Mouse (Mus musculus) left cerebral cortex, postnatal 14 days (tissue): ENCODE results near the gene Cdhr4. TPM values are rescaled to one million over a fixed set of nuclear protein-coding genes. Genes with fewer than 3 reads are reported as not detected.

Experiments
- DNase-seq, 2 experiments: peaks; one replicate each; pipeline ENCODE4 v3.0.0; 2021 to 2022; ENCODE audit warnings: low spot score in 2 of 2, mixed read lengths in 1 of 2
- intact Hi-C: fragments of 180-260 bp; cut with DNase I; formaldehyde crosslinking; loops from one replicate; pipeline ENCODE4 v1.15.1; 2025
- total RNA-seq, 2 experiments: library from RNA; stranded (reverse); gene quantifications; 2 replicates each; pipeline ENCODE4 v1.2.3; 2021

Cdhr4 gene
- total RNA-seq, 2 experiments from 2014 or later = 1.7 to 1.9 TPM

DNA sequence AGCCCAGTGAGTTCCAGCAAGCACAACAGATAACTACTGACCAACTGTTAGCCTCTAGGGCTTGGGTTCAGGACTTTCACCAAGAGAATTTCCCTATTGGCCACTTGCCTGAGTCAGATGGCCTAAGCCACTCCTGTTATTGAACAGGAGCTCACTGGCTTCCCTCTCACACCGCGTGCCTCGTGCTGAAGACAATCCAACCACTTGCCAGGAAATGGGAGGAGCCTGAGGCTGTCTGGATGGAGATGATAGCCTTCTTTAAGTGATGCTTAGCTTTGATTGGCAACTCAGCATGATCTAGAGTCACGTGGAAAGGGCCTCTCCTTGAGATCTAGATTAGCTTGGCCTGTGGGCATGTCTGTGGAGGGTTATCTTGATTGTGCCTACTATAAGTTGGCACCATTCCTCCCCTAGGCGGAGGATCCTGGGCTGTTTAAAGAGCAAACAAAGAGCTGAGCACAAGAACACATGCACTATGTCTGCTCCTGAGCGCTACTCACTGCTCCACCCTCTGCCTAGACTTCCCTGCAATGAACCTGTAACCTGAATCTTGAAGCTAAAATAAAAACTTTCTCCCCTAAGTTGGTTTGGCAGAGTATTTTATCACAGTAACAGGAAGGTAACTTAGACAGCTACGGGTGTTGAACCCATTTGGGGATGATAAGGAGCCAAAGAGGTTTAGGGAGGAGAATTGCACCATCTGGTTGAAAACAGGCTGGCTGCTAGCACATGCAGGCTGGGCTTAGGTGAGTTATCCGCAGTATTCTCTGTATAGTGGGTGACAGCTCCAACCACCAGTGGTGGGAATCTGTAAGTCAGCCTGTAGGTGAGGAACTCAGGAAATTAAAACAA, 20.4 kb upstream of the Cdhr4 start:
- intact Hi-C loops = no loop called here
- DNase-seq = no peak

- no peak for DNase-seq
Measured at GRCm38 (mm10) chr9:107974491-107975171, 17.7 kb upstream of the Cdhr4 start.

DNA sequence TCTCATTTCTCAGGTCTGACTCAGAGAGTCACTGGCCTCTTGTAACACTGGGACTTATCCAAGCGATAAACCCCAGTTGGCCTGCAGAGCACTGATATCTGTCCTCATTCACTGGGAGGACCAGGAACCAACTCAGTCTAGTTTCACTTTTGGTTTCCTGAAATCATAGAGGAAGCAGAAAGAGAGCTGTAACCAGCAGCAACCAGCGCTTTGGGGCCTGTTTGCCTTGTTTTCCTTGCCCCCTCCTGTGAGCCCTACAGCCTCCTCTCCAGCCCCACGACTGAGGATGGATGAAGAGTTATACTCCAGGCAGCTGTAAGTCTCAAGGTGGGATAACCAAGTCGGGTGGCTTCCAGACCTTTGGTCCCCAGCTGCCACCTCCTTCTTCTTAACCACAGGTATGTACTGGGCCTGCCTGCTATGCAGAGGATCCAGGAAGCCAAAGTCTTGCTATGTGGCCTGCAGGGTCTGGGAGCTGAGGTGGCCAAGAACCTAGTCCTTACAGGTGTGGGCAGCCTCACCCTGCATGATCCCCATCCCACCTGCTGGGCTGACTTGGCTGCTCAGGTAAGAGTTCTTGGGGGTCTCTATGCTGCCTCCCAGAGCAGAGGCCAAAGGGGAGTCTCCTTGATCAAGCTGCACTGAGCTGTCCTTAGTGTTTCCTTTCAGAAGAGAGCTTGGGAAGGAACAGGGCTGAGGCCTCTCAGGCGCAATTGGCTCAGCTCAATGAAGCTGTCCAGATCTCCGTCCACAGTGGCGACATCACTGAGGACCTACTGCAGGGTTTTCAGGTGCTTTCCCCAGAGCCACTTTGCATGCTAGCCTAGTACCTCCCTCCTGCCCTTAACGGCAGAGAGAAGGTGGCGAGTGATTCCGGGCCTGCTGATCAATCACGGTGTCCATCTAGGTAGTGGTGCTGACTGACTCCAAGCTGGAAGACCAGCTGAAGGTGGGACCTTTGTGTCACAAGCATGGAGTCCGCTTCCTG, 16.6 kb upstream of the Cdhr4 start, which contains the start of gene Uba7:
Gene Uba7, plus strand, starts transcription at position 107 of the 988 bp plus-strand sequence.
- no peak for DNase-seq
- intact Hi-C loops = no loop called here

More at GRCm38 (mm10) chr9:107974491-107975171, 17.7 kb upstream of the Cdhr4 start:
- intact Hi-C loops = no loop called here

DNA sequence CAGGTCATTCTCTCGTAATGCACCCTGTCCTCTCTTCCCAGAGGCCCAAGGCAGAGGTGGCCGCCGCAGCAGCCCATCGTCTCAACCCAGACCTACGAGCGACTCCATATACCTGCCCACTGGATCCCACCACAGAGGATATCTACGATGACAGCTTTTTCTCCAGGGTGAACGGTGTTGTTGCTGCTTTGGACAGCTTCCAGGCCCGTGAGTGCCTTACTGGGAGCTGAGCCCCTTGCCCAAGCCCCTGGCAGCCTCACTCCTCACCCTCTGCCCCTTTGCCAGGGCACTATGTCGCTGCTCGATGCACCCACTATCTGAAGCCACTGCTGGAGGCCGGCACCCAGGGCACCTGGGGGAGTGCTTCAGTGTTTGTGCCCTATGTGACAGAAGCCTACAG, 13.5 kb upstream of the Cdhr4 start:
- DNase-seq = no peak
- intact Hi-C loops = no loop called here

DNA sequence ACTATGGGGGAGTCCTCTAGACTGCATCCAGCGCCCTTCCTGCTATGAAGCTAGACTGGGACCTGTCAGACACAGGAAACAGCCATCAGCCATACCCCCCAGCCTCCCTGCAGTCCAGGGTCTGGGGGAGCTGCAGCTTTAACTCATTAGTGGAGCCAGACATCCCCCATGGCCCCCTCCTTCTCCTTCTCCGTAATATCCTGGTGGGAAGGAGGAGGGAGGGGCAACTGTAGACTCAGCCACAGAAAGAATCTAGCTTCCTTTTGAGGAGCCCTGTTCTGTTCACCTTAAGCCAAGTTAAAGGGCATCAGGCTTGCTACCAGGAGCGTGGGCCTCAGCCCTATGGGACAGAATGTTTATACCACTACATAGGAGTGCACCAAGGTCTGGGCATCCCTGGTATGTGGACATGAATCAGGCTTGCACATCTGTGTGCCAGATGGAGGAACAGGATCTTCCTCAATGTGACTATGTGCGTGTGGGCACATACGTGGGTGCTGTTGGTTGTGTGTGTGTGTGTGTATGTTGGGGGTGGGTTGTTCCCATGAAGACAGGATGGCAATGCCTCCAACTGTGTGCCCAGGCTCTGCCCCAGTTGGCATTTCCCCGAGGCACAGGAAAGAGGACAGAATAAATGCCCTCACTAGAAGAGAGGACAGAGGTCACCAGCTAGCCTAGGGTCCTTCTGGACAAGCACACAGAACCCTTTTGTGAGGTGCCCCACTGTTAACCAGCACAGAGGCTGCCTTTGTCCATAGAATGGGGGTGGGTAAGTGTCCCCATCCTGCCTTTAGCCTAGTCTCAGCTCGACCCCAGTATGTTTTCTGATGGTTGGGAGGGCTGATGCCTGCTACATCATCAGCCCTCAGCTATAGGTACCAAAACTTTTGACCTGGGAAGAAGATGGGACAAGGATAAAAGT, 10.4 kb upstream of the Cdhr4 start:
- intact Hi-C loops = no loop called here
- peak; percentile 44 to 64 for DNase-seq

GRCm38 (mm10) chr9:107982681-107983346, 9.5 kb upstream of the Cdhr4 start, which contains the start of gene Gm20661:
TSS of gene Gm20661 (plus strand) at chr9:107983058.
- DNase-seq = peak; percentile 58 to 62
- intact Hi-C loops = no loop called here

GRCm38 (mm10) chr9:107983421-107983890, 8.8 kb upstream of the Cdhr4 start:
- intact Hi-C loops = no loop called here
- DNase-seq = peak; percentile 53 to 75

GRCm38 (mm10) chr9:107984052-107984753, 8.1 kb upstream of the Cdhr4 start:
- intact Hi-C loops = no loop called here

DNA sequence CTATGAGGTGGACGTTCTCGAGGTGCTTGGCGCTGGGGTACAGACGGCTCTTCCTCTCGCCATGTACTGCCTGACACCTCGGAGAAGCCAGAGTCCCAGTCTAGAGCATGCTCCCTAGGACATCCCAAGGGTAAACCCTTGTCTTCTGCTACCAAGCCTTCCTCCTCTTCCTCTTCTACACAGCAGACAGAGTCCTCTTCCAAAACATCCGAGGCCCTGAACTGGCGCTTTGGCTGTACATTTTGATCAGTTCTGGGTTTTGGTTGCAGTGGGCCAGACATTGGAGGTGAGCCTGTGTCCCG, 7.6 kb upstream of the Cdhr4 start:
- intact Hi-C loops = no loop called here
- no peak for DNase-seq

More at GRCm38 (mm10) chr9:107984052-107984753, 8.1 kb upstream of the Cdhr4 start:
- no peak for DNase-seq

DNA sequence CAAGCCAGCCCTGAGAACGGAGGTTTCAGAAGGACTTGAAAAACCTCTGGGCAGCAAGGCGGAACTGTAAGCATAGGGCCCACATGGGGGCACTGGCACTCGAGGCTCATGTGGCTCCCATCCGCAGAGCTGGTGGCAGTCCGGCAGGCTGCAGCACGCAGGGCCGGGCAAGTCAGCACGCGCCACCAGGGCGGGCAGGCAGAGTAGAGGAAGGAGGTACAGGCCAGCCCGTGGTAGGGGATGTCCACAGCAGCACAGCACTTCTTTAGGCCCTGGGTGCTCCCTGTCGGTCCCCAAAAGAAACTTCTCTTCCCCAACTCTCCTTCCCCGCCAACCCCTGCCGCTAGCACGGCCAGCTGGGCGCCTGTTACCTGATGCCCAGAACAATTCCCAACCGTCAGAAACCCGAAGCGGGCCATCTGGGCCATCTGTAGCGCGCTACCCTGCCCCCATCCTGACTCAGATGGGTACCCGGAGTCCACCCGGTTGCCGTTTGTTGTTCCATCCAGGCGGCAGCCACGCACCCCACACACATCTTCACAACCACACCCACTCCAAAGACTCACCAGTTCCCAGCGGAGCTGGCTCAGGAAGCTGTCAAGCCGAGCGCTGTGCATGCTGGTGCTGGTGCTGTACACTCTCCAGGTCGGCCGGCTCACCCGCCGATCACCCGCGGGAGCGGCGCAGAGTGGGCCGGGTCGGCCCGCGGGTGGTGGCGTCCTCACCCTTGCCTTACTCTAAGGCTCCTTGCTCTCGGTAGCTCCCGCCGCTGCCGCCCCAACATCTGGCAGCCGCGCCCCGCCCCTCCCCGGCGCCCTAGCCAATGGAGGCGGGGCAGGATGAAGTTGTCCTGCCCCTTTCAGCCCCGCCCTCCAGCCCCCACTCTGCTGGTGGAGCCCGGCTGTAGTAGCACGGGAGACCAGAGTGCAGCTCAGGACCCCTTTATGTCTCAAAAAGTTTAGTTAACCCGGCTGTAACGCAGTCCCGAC, 6.9 kb upstream of the Cdhr4 start, which contains the start of gene Inka1:
Gene Inka1, minus strand, starts transcription at position 749 of the 989 bp plus-strand sequence.
- intact Hi-C loops = no loop called here
- peak; percentile 75 to 81 for DNase-seq

GRCm38 (mm10) chr9:107986376-107986775, 5.9 kb upstream of the Cdhr4 start:
- DNase-seq = peak; percentile 71 to 78
- intact Hi-C loops = no loop called here

- intact Hi-C loops = no loop called here
- DNase-seq = no peak
Measured at GRCm38 (mm10) chr9:107987950-107988349, 4.3 kb upstream of the Cdhr4 start.

GRCm38 (mm10) chr9:107993013-107993412, 716 bp downstream of the Cdhr4 start:
- intact Hi-C loops = no loop called here
- DNase-seq = no peak

DNA sequence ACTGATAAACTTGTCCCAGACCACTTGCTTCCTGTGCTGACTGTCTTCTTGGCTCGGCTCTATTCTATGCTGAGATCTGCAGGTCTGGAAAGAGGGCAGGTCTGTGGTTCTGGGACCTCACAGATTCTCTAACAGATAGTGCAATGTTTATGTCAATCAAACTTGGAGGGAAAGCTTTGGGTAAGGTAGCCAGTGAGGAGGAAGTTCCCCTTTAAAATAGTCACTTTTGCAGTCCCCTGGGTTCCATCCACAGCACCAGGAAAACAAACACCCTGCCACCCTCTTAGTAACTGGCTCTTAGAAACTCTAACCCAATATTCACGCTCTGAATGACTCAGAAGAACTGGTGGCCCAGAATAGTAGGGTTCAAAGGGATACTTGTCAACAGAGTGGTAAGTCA, 2.2 kb downstream of the Cdhr4 start:
- intact Hi-C loops = no loop called here

GRCm38 (mm10) chr9:107995513-107995912, 3.2 kb downstream of the Cdhr4 start:
- DNase-seq = no peak
- intact Hi-C loops = no loop called here

More for the DNA sequence above, 2.2 kb downstream of the Cdhr4 start:
- no peak for DNase-seq

DNA sequence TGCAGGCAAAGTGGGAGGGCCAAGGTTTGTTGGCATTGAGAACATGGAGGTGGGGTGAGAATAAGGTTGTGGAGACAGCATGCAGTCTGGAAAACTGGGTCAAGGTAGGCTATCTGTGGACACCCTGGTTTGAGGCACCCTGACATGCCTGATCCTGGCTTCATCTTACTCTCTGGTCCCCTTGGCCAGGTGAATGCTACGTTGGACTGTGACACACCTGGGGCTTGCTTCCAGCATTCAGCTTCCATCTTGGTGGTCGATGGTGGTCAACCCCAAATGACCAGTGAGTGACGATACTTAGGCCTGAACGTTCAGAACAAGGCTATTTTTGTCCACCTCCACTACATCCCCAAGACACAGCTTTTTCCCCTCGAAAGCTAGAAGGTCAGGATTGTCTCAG, 3.8 kb downstream of the Cdhr4 start, which contains the start of gene Gm20662:
Gene Gm20662, plus strand, starts transcription at position 301 of the 400 bp plus-strand sequence.
- no peak for DNase-seq
- intact Hi-C loops = no loop called here
